13 mouse cellular contexts compared by ENCODE assay signal in genomic region chr10:13882490-13882889, GRCm38 (mm10). TPM values are rescaled to one million over a fixed set of nuclear protein-coding genes. Genes with fewer than 3 reads are reported as not detected.
DNase-seq lines count a peak whose midpoint lies in the region; ATAC-seq and TF ChIP-seq lines count a peak whose summit lies in the region.
"Had no signal": no experiment of that assay in that cellular context is flagged by ENCODE, and none has a peak within 500 bp of the region (broad histone marks: within the 10 kb centered on the region; RNA-seq: fewer than 3 reads in every experiment).

No protein-coding gene starts in this region.

- H3K27ac ChIP-seq in lung, postnatal 0 days (ENCODE audit: low read length), result no peak overlapping the region
- peak overlapping the region; percentile 69; the same call in 1 of the 2 replicates for H3K27ac ChIP-seq in intestine, embryonic 15.5 days
- H3K27ac ChIP-seq in forebrain, embryonic 15.5 days (replicated peaks), result no peak overlapping the region
- H3K27ac ChIP-seq: heart, embryonic 13.5 days; hindbrain, embryonic 12.5 days had no signal

- TF ChIP-seq EP300 in lung, postnatal 0 days (IDR thresholded peaks at IDR 0.05), result no peak

- H3K9ac ChIP-seq in lung, postnatal 0 days (replicated peaks; ENCODE audit: low read depth), result no peak overlapping the region
- H3K9ac ChIP-seq in intestine, embryonic 15.5 days, result no peak overlapping the region
- H3K9ac ChIP-seq in forebrain, embryonic 15.5 days (replicated peaks), result no peak overlapping the region
- H3K9ac ChIP-seq: heart, embryonic 13.5 days; hindbrain, embryonic 12.5 days had no signal

- no peak overlapping the region for H3K4me3 ChIP-seq in lung, postnatal 0 days (ENCODE audit: low read depth, low read length)
- no peak overlapping the region for H3K4me3 ChIP-seq in intestine, embryonic 15.5 days (replicated peaks)
- no peak overlapping the region for H3K4me3 ChIP-seq in forebrain, embryonic 15.5 days
- H3K4me3 ChIP-seq: heart, embryonic 13.5 days; hindbrain, embryonic 12.5 days had no signal

- H3K4me1 ChIP-seq in lung, postnatal 0 days (ENCODE audit: insufficient read depth, low read depth, low read length), result no peaks in the 10 kb centered on the region
- no peaks in the 10 kb centered on the region for H3K4me1 ChIP-seq in intestine, embryonic 15.5 days (replicated peaks)
- H3K4me1 ChIP-seq in forebrain, embryonic 15.5 days, result no peaks in the 10 kb centered on the region
- H3K4me1 ChIP-seq: heart, embryonic 13.5 days; hindbrain, embryonic 12.5 days had no signal

- H3K27me3 ChIP-seq in lung, postnatal 0 days (replicated peaks; ENCODE audit: insufficient read depth, low read length), result no peaks in the 10 kb centered on the region
- no peaks in the 10 kb centered on the region for H3K27me3 ChIP-seq in intestine, embryonic 15.5 days (replicated peaks)
- no peaks in the 10 kb centered on the region for H3K27me3 ChIP-seq in forebrain, embryonic 15.5 days
- H3K27me3 ChIP-seq: heart, embryonic 13.5 days; hindbrain, embryonic 12.5 days had no signal

- TF ChIP-seq CTCF in lung, postnatal 0 days (IDR thresholded peaks at IDR 0.05), result peak; percentile 29

- H3K9me3 ChIP-seq in lung, postnatal 0 days (ENCODE audit: low read length), result no peaks in the 10 kb centered on the region
- no peaks in the 10 kb centered on the region for H3K9me3 ChIP-seq in intestine, embryonic 15.5 days
- no peaks in the 10 kb centered on the region for H3K9me3 ChIP-seq in forebrain, embryonic 15.5 days
- H3K9me3 ChIP-seq: heart, embryonic 13.5 days; hindbrain, embryonic 12.5 days had no signal

- no peak for DNase-seq in lung, postnatal 0 days (ENCODE audit: low spot score)
- no peak for DNase-seq in lung, postnatal 14 days
- DNase-seq in ES-CJ7 (ENCODE audit: low read depth, low spot score), result peak; percentile 17
- DNase-seq in thymus, postnatal 25 days, result peak; percentile 56
- DNase-seq in right cerebral cortex, adult 18-20 months, result no peak
- no peak for DNase-seq in ovary, postnatal 10 days (ENCODE audit: low spot score)
- DNase-seq: adrenal gland, postnatal 10 days; cerebellum, adult 11 months had no signal

- H3K36me3 ChIP-seq in lung, postnatal 0 days (ENCODE audit: insufficient read depth, low read length), result no peaks in the 10 kb centered on the region
- no peaks in the 10 kb centered on the region for H3K36me3 ChIP-seq in intestine, embryonic 15.5 days
- H3K36me3 ChIP-seq in forebrain, embryonic 15.5 days, result no peaks in the 10 kb centered on the region
- H3K36me3 ChIP-seq: heart, embryonic 13.5 days; hindbrain, embryonic 12.5 days had no signal

- H3K4me2 ChIP-seq in lung, postnatal 0 days (replicated peaks; ENCODE audit: low read depth, low read length), result no peak overlapping the region
- H3K4me2 ChIP-seq in intestine, embryonic 15.5 days (replicated peaks), result no peak overlapping the region
- H3K4me2 ChIP-seq in forebrain, embryonic 15.5 days (replicated peaks), result no peak overlapping the region
- H3K4me2 ChIP-seq: heart, embryonic 13.5 days; hindbrain, embryonic 12.5 days; liver, embryonic 11.5 days had no signal

- no peak for ATAC-seq in lung, postnatal 0 days
- no peak for ATAC-seq in intestine, embryonic 15.5 days
- no peak for ATAC-seq in forebrain, embryonic 15.5 days (replicated peaks)

- 72% methylated on average over 9 of the region's 9 CpGs for WGBS in lung, postnatal 0 days
- 73% methylated on average over 9 of the region's 9 CpGs for WGBS in intestine, embryonic 15.5 days
- 68% methylated on average over 9 of the region's 9 CpGs for whole genome bisulfite sequencing in forebrain, embryonic 15.5 days

RNA-seq across cellular contexts. Expression of gene Aig1, which starts 13.7 kb away (rescaled TPM):
- polyA plus RNA-seq in lung, postnatal 0 days (2015; fragmentation: Nextera tagmentation; extraction: Ambion mirVana), result 45.5 and 47.4 TPM in 2 replicates
- polyA plus RNA-seq in intestine, embryonic 15.5 days (2015; fragmentation: Nextera tagmentation; extraction: Ambion mirVana), result 82.3 and 90.4 TPM in 2 replicates
- 60.3 and 71.5 TPM in 2 replicates for polyA plus RNA-seq in forebrain, embryonic 15.5 days (2015; fragmentation: Nextera tagmentation; extraction: Ambion mirVana)

Comparison
In these comparisons a context has a peak if more than half of its experiments do, and no peak if none do; other contexts are left out.
1. DNase-seq: peak in ES-CJ7 (single experiment) and thymus, postnatal 25 days (single experiment); none in lung, postnatal 0 days (single experiment), lung, postnatal 14 days (single experiment), right cerebral cortex, adult 18-20 months (single experiment) and ovary, postnatal 10 days (single experiment).